Mouse (Mus musculus) E14TG2a.4 (cell line): Measurements from ENCODE around the gene Itgb4.

ENCODE experiments used
- H3K27me3 ChIP-seq: 2 replicates; pipeline ENCODE4 v1.6.1; 2014; ENCODE audit warnings: low read length, control low read depth; ENCODE audit not compliant: insufficient read depth
- H3K36me3 ChIP-seq: 2 replicates; pipeline ENCODE4 v1.6.1; 2014; ENCODE audit warnings: low read length, control low read depth; ENCODE audit not compliant: insufficient read depth
- H3K4me1 ChIP-seq: replicated peaks from 2 replicates; pipeline ENCODE4 v1.6.1; 2014; ENCODE audit warnings: low read depth, low read length, control low read depth
- H3K4me3 ChIP-seq: replicated peaks from 2 replicates; pipeline ENCODE4 v1.5.1; 2014; ENCODE audit warnings: mild to moderate bottlenecking, low read length
- H3K9me3 ChIP-seq: 2 replicates; pipeline ENCODE4 v1.6.1; 2014; ENCODE audit warnings: low read length, control low read depth
- CTCF ChIP-seq: conservative IDR thresholded peaks from 2 replicates; pipeline ENCODE4 v1.5.1; 2014; ENCODE audit warnings: low read length
- NANOG ChIP-seq: IDR thresholded peaks from 2 replicates; pipeline ENCODE4 v1.6.1; 2014; ENCODE audit warnings: borderline replicate concordance, low read length, mixed read lengths
- POU5F1 ChIP-seq: IDR thresholded peaks from 2 replicates; pipeline ENCODE4 v1.6.1; 2014; ENCODE audit warnings: low read length, borderline replicate concordance

Itgb4 gene

DNA sequence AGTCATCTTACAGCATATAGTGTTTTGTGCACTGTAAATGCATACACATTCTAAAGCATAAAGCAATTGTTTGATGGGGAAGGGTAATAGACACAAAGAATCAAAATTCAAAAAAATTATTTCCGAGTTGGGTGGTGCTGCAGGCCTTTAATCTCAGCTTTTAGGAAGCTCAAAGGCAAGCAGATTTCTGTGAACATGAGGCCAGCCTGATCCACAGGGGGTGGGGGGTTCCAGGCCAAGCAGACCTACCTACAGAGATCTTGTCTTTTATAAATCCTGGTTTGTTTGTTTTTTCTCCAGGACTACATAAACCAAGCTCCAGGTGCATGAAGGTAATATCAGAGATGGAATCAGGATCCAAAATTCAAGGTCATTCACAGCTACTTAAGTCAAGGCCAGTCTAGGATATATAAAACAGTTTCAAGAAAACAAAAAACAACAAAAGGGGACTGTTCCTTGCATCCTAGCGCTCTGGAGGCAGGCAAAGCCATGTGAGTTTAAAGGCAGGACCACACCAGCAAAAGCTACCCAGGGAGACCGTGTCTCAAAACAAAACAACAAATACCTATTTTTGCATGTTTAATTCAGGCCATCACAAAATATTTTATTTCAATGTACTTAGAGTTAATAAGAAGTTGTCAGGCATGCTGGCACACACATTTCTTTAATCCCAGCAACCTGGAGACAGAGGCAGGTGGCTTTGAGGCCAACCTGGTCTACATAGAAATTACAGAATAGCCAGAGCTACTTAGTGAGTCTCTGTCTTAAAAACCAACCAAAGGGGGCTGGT lies 50.7 kb downstream of the Itgb4 start:
- no peaks in the 10 kb centered on the region for H3K27me3 ChIP-seq
- H3K4me1 ChIP-seq, result peaks cover 43% of the 10 kb centered on the region
- H3K36me3 ChIP-seq, result peaks cover 24% of the 10 kb centered on the region
- no peak overlapping the region for H3K4me3 ChIP-seq
- no peaks in the 10 kb centered on the region for H3K9me3 ChIP-seq
- TF ChIP-seq CTCF, result no peak
- no peak for TF ChIP-seq NANOG
- TF ChIP-seq POU5F1, result no peak

DNA sequence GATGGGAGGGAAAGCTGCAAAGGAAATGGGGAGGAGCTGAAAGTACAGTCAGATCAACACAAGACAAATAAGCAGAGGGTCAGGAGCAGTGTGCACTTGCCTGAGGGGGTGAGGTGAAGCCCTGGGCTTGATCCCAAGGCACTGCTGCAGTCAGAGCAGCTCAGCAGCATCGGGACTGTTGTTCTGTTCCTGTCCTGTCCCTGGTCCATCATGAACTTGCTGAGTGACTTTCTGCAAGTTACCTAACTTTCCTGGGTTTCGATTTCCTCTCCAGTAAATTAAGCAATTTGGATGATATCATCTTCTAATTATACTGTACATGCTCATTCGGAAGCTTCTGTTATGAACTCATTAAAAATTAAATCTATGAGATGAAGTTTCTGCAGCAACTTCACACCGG lies 53.2 kb downstream of the Itgb4 start, which contains the start of gene H3f3b:
Gene H3f3b, minus strand, starts transcription at position 207 of the 400 bp plus-strand sequence.
- H3K4me1 ChIP-seq, result peaks cover 46% of the 10 kb centered on the region
- peak within 1 kb of the TSS; percentile 13; the same call in 1 of the 2 replicates for H3K4me3 ChIP-seq
- no peaks in the 10 kb centered on the region for H3K27me3 ChIP-seq
- H3K36me3 ChIP-seq, result peaks cover 16% of the 10 kb centered on the region
- no peaks in the 10 kb centered on the region for H3K9me3 ChIP-seq
- TF ChIP-seq POU5F1, result no peak
- TF ChIP-seq NANOG, result no peak
- no peak for TF ChIP-seq CTCF

DNA sequence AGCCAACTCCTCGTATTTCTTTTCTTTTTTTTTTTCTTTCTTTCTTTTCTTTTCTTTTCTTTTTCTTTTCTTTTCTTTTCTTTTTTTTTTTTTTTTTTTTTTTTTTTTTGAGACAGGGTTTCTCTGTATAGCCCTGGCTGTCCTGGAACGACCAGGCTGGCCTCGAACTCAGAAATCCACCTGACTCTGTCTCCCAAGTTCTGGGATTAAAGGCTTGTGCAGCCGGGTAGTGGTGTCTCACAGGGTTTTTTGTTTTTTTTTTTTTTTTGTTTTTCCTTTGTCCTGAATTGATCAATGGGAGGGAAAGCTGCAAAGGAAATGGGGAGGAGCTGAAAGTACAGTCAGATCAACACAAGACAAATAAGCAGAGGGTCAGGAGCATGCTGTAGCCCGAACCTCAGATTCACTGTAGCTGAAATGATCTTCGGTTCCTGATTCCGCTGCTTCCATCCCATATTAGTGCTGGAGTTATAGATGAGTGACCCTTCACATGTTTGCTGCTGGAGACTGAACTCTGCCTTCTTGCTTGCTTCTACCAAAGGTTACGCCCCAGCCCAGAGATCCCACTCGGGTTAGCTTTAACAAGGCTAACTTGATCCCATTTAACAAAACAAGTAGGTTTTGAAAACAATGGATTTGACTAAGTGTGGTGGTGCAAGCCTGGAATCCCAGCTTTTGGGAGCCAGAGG lies 53.8 kb downstream of the Itgb4 start:
- H3K4me3 ChIP-seq, result peak overlapping the region; percentile 13; the same call in 1 of the 2 replicates
- TF ChIP-seq POU5F1, result no peak
- no peak for TF ChIP-seq NANOG
- no peak for TF ChIP-seq CTCF
- H3K9me3 ChIP-seq, result no peaks in the 10 kb centered on the region
- peaks cover 52% of the 10 kb centered on the region for H3K4me1 ChIP-seq
- H3K27me3 ChIP-seq, result no peaks in the 10 kb centered on the region
- H3K36me3 ChIP-seq, result peaks cover 21% of the 10 kb centered on the region

DNA sequence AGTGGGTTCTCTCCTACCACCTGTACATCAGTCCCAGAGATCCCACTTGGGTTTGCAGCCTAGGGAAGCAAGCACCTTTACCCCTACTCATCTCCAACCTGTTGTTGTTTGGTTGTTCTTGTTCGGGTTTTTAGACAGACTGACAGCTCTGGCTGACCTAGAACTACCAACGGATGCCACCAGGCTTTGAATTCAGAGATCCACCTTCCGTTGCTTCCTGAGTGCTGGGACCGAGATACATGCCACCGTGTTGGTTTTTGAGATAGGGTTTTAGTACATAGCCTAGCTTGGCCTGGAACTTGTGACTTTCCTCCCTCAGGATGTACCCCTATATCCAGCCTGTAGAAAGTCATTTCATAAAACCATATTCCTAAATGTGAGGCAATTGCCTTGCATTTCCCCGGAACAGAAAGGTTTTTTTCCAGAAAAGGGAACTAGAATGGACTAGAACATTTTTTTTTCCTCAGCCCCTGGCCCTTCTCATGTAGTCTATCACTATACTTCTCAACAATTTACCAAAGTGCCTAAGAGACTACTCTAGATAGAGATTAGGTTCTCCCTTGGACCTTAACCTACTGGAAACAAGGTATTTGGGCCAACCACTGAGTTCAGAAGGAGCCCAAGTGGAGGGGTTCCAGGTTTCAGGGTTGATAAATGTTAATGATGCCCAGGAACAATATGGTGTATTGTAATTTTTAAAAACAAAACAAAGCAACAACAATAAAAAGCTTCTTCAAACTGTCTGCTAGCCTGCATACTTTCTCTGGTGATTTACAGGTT lies 54.8 kb downstream of the Itgb4 start:
- H3K36me3 ChIP-seq, result peaks cover 26% of the 10 kb centered on the region
- H3K27me3 ChIP-seq, result no peaks in the 10 kb centered on the region
- peaks cover 5% of the 10 kb centered on the region for H3K9me3 ChIP-seq
- TF ChIP-seq POU5F1 (no peak), CTCF (no peak), NANOG (no peak)
- peaks cover 53% of the 10 kb centered on the region for H3K4me1 ChIP-seq
- peak overlapping the region; percentile 90 for H3K4me3 ChIP-seq

DNA sequence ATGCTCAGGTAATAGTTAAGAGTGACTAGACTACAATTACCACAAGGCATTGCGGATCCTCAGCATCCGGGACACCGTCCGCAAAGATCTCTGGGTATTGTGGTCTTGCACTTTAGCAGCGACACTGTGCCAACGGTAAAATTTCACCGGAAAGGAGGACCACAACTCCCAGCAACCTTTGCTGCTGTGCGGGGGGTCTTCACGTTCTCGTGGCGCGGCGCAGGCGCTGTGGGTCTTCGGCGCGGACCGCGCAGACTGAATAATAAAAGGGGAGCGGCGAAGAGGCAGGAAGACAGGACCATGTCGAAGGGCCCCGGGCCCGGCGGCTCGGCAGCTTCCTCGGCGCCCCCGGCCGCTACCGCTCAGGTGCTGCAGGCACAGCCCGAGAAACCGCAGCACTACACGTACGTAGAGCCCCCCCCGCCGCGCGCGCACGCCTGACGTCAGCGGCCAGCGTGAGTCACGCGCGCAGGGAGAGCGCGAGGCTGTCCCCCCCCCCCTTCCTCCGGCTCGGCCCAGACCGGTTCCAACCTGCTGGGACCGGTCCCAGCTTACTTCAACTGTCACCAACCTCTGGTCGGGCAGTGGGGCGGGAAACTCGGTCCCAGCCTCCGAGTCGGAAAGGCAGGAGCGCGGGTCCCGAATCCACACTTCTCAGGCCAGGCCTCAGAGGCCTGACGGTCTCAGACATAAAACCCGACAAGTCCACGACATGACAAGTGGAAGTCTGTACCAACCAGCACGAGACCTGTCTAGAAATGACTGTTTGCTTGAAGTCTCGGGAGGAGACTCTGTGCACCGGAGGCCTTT lies 55.8 kb downstream of the Itgb4 start, which contains the start of gene Unk:
Gene Unk, plus strand, starts transcription at position 235 of the 810 bp plus-strand sequence.
- Histone ChIP-seq H3K9me3 (peaks cover 9% of the 10 kb centered on the region), H3K4me1 (peaks cover 53% of the 10 kb centered on the region), H3K27me3 (no peaks in the 10 kb centered on the region), H3K4me3 (peak within 1 kb of the TSS; percentile 90), H3K36me3 (peaks cover 34% of the 10 kb centered on the region)
- no peak for TF ChIP-seq CTCF
- TF ChIP-seq NANOG, result no peak
- TF ChIP-seq POU5F1, result no peak

GRCm38 (mm10) chr11:116030898-116031845 lies 56.7 kb downstream of the Itgb4 start:
- Histone ChIP-seq H3K9me3 (peaks cover 9% of the 10 kb centered on the region), H3K4me1 (peaks cover 55% of the 10 kb centered on the region), H3K4me3 (peak overlapping the region; percentile 90), H3K36me3 (peaks cover 36% of the 10 kb centered on the region), H3K27me3 (no peaks in the 10 kb centered on the region)
- TF ChIP-seq CTCF, result no peak
- TF ChIP-seq NANOG, result no peak
- no peak for TF ChIP-seq POU5F1

GRCm38 (mm10) chr11:116034584-116034983 lies 60.1 kb downstream of the Itgb4 start:
- no peaks in the 10 kb centered on the region for H3K27me3 ChIP-seq
- peaks cover 56% of the 10 kb centered on the region for H3K4me1 ChIP-seq
- peaks cover 68% of the 10 kb centered on the region for H3K36me3 ChIP-seq
- no peak overlapping the region for H3K4me3 ChIP-seq
- peaks cover 9% of the 10 kb centered on the region for H3K9me3 ChIP-seq
- TF ChIP-seq POU5F1, result no peak
- no peak for TF ChIP-seq NANOG
- no peak for TF ChIP-seq CTCF
